Mouse (Mus musculus) ovary, postnatal 36 days (tissue): ENCODE measurements around the gene Psmd11.
"Not testable (repeated sequence)": the region's sequence is repeated elsewhere in the genome, so short reads cannot be mapped to it uniquely, and the experiment has no call there.

ENCODE experiments used
- DNase-seq: peaks from one replicate; pipeline ENCODE4 v3.0.0; 2022; ENCODE audit warnings: low spot score, mixed read lengths

The Psmd11 gene

GRCm38 (mm10) chr11:80428381-80429008 lies at the start of gene Psmd11:
TSS of gene Psmd11 (plus strand) at chr11:80428615.
- DNase-seq = peak; percentile 93

GRCm38 (mm10) chr11:80379184-80379583 lies 49.2 kb upstream of the Psmd11 start:
- not testable (repeated sequence) for DNase-seq

GRCm38 (mm10) chr11:80382626-80383018 lies 45.8 kb upstream of the Psmd11 start:
- peak; percentile 25 for DNase-seq

GRCm38 (mm10) chr11:80383019-80383625 lies 45.3 kb upstream of the Psmd11 start, which contains the start of gene Zfp207:
TSS of gene Zfp207 (plus strand) at chr11:80383279.
- DNase-seq = peak; percentile 97

GRCm38 (mm10) chr11:80383626-80384046 lies 44.8 kb upstream of the Psmd11 start:
- no peak for DNase-seq

- DNase-seq = no peak
Observed at GRCm38 (mm10) chr11:80384461-80384860, 44.0 kb upstream of the Psmd11 start.

- no peak for DNase-seq
Observed at GRCm38 (mm10) chr11:80385055-80385454, 43.4 kb upstream of the Psmd11 start.

- DNase-seq = no peak
Observed at GRCm38 (mm10) chr11:80386790-80387189, 41.6 kb upstream of the Psmd11 start.

- DNase-seq = no peak
Observed at GRCm38 (mm10) chr11:80389885-80390284, 38.5 kb upstream of the Psmd11 start.

GRCm38 (mm10) chr11:80391407-80392120 lies 36.9 kb upstream of the Psmd11 start:
- DNase-seq = no peak

- no peak for DNase-seq
Observed at GRCm38 (mm10) chr11:80395930-80396329, 32.5 kb upstream of the Psmd11 start.

- DNase-seq = no peak
Observed at GRCm38 (mm10) chr11:80396617-80397016, 31.8 kb upstream of the Psmd11 start.

GRCm38 (mm10) chr11:80407878-80408277 lies 20.5 kb upstream of the Psmd11 start:
- DNase-seq = not testable (repeated sequence)

GRCm38 (mm10) chr11:80410377-80410776 lies 18.0 kb upstream of the Psmd11 start:
- no peak for DNase-seq

GRCm38 (mm10) chr11:80417085-80417484 lies 11.3 kb upstream of the Psmd11 start:
- no peak for DNase-seq

- no peak for DNase-seq
Observed at GRCm38 (mm10) chr11:80419743-80420142, 8.7 kb upstream of the Psmd11 start.

- DNase-seq = no peak
Observed at GRCm38 (mm10) chr11:80420202-80420984, 8.0 kb upstream of the Psmd11 start.

GRCm38 (mm10) chr11:80421421-80422047 lies 6.9 kb upstream of the Psmd11 start:
- no peak for DNase-seq

GRCm38 (mm10) chr11:80424691-80425090 lies 3.7 kb upstream of the Psmd11 start:
- no peak for DNase-seq

GRCm38 (mm10) chr11:80425247-80425778 lies 3.1 kb upstream of the Psmd11 start:
- DNase-seq = no peak

- not testable (repeated sequence) for DNase-seq
Observed at GRCm38 (mm10) chr11:80426029-80426813, 2.2 kb upstream of the Psmd11 start.
